Mouse (Mus musculus) right cerebral cortex, postnatal 36 days (tissue): ENCODE data around the gene Ak9.
"Not testable (repeated sequence)": the region's sequence is repeated elsewhere in the genome, so short reads cannot be mapped to it uniquely, and the experiment has no call there.

ENCODE experiments used
- DNase-seq, 2 experiments: peaks; one replicate each; pipeline ENCODE4 v3.0.0; 2022; ENCODE audit warnings: low spot score in 2 of 2, mixed read lengths in 1 of 2

The Ak9 gene

DNA sequence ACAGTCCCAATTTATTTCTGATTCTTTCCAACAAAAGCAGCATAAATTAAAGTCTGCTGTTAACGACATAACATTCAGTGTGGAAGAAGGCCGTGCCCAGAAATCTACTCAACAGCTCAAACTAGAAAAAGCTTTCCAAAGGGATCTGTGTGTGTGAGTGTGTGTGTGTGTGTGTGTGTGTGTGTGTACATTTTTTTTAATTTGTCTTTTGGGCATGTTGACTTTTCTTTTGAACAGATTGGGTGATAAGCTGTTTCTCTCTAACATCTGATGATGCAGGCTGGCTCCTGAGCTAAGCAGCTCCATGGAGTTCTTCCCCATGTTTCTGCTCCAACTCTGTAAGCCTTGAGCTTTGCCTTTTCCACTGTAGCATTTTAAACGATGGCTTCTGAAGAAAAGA lies 12.1 kb downstream of the Ak9 start:
- DNase-seq: no peak

- DNase-seq: no peak
These were observed 28.8 kb downstream of the Ak9 start for GRCm38 (mm10) chr10:41332533-41333043.

GRCm38 (mm10) chr10:41341346-41341745 lies 37.6 kb downstream of the Ak9 start:
- no peak for DNase-seq

- DNase-seq: no peak
These were observed 61.3 kb downstream of the Ak9 start for GRCm38 (mm10) chr10:41365086-41365485.

GRCm38 (mm10) chr10:41380466-41380865 lies 76.7 kb downstream of the Ak9 start:
- DNase-seq: no peak

GRCm38 (mm10) chr10:41385506-41386221 lies 81.9 kb downstream of the Ak9 start:
- DNase-seq: no peak

GRCm38 (mm10) chr10:41393555-41393954 lies 89.8 kb downstream of the Ak9 start:
- no peak for DNase-seq

- no peak for DNase-seq
These were observed 97.3 kb downstream of the Ak9 start for GRCm38 (mm10) chr10:41401097-41401496.

- no peak for DNase-seq
These were observed 99.6 kb downstream of the Ak9 start for GRCm38 (mm10) chr10:41403364-41403763.

- DNase-seq: peak; percentile 5 to 7
These were observed 100.3 kb downstream of the Ak9 start for GRCm38 (mm10) chr10:41403893-41404612.

DNA sequence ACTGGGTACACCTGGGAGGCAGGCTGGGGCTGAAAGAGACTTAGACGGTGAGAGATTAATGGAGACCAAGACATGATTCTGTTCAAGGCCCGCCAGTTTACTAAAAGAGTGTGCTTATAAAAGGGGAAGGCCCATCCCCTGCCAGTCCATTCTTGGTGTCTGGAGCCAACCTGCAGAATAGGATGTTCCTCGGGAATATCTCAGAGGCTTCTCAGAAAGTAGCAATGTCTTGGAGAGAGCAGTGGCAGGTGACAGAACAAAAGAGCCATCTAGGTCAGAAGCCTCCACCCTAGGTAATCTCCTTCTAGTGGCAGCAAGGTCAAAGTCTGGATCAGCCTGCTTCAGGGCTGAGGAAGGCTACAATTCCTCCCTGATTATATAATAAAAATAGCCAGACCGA lies 106.4 kb downstream of the Ak9 start:
- not testable (repeated sequence) for DNase-seq

GRCm38 (mm10) chr10:41410821-41411220 lies 107.0 kb downstream of the Ak9 start:
- DNase-seq: not testable (repeated sequence)

GRCm38 (mm10) chr10:41413471-41413870 lies 109.7 kb downstream of the Ak9 start:
- not testable (repeated sequence) for DNase-seq

- DNase-seq: not testable (repeated sequence)
These were observed 111.6 kb downstream of the Ak9 start for GRCm38 (mm10) chr10:41415368-41415767.

DNA sequence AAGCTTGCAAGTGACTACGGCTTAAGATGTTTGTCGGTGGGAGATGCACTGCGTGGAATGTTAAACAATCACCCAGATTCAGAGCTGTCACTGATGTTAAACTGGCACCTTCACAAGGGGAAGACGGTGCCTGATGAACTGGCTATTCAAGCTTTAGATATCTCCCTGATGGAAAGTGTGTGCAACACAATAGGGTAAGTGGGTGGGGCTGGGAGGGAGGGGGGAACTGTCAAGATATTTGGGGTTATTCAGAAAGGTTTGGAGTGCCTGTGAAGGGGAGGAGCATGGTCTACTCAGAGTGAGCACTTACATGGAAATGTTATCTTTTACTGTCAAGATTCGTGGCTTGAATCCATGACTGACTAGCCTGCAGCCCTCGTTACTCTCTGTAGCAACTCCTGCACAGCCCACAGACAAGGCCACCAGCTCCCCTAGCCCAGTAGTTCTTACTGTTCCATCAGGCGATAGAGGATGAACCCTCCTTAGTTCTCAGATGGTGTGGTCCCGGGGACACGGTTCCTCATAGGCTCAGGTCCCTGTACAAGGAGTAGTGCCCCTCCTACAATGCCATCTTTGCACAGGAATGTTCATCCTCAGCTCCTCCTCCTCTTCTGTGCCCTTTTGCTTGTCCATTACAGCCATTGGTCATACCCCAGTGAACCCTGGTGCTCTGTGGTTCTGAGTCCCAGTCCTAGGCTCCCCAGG lies 116.9 kb downstream of the Ak9 start:
- no peak for DNase-seq

DNA sequence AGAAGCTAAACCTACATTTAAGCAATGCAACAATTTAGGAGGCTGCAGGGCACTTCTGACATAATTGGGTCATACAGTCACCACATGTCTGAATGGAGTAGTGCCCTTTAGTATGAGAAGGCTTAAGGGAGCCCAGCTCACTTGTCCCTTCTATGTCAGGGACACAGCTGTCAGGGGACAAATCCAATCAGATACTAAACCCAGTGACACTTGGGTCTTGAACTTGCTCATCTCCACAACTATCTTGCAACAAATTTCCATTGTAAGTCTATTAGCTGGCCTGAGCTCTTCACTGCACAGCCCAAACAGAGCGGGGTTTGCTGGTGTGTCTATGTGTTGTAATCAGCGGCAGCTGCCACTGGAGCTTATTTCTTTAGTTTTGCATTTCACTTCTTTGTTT lies 119.9 kb downstream of the Ak9 start:
- no peak for DNase-seq

DNA sequence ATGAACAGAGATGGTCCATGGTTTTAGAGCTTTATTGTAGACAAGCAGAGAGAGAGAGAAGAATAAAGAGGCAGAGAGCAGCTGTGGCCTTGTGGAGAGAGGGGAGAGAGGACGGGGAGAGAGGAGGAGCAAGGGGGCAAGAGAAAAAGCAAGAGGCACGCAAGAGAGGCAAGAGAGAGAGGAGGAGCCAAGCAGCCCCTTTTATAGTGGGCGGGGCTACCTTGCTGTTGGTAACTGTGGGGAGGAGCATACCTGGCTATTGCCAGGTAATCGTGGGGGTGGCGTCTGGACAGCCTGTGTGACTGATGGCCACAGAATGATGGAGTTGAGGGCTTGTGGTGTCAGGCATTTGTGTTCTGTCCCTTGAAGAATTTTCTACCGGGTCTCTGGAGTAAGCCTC lies 122.6 kb downstream of the Ak9 start:
- DNase-seq: no peak

GRCm38 (mm10) chr10:41434624-41435023 lies 130.8 kb downstream of the Ak9 start:
- DNase-seq: no peak

- DNase-seq: no peak
These were observed 131.4 kb downstream of the Ak9 start for GRCm38 (mm10) chr10:41435141-41435540.

GRCm38 (mm10) chr10:41448216-41448615 lies 144.4 kb downstream of the Ak9 start:
- DNase-seq: no peak

DNA sequence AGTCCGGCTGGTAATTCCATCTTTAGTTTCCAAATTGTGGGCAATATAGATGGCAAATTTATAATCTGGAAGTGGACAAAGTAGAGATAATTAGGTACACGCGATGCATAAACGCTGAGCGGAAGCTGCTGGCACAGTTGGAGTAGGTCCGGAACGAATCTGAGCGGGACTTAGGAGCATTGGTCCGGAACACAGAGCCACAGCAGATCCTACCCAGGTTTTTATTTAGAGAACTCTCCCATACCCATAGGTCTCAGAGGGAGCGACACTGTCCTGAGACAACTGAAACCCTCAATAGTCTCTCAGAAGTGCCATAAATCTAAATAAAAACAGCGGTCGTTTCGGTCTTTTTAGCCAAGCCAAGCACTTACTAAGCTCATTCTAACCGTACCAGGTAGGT lies 145.9 kb downstream of the Ak9 start:
- DNase-seq: peak in 1 of 2 experiments; percentile 14

GRCm38 (mm10) chr10:41450137-41450670 lies 146.4 kb downstream of the Ak9 start, which contains the start of gene Zbtb24:
Zbtb24 (plus strand) TSS chr10:41450383.
- peak; percentile 91 for DNase-seq
